Mouse (Mus musculus) hindbrain, embryonic 12.5 days (tissue): ENCODE results near the gene Zfp655. TPM values are rescaled to one million over a fixed set of nuclear protein-coding genes. Genes with fewer than 3 reads are reported as not detected.
"Not testable (repeated sequence)": the region's sequence is repeated elsewhere in the genome, so short reads cannot be mapped to it uniquely, and the experiment has no call there.

ENCODE experiments used
- ATAC-seq: fragments of 200-750 bp; cut with Nextera tagmentation; 2 replicates; pipeline ENCODE4 v1.8.0; 2017; ENCODE audit warnings: moderate TSS enrichment; ENCODE audit not compliant: low FRiP score
- H3K27ac ChIP-seq: fragments of 300-500 bp; sonication (generic); 2 replicates; pipeline ENCODE4 v1.5.1; 2016; ENCODE audit warnings: mild to moderate bottlenecking
- H3K27me3 ChIP-seq: fragments of 300-500 bp; sonication (generic); 2 replicates; pipeline ENCODE4 v1.6.1; 2016; ENCODE audit warnings: mild to moderate bottlenecking
- H3K36me3 ChIP-seq: fragments of 300-500 bp; sonication (generic); 2 replicates; pipeline ENCODE4 v1.6.1; 2016; ENCODE audit warnings: mild to moderate bottlenecking
- H3K4me1 ChIP-seq: fragments of 300-500 bp; sonication (generic); 2 replicates; pipeline ENCODE4 v1.6.1; 2016
- H3K4me2 ChIP-seq: fragments of 300-500 bp; sonication (generic); replicated peaks from 2 replicates; pipeline ENCODE4 v1.6.1; 2016; ENCODE audit warnings: mild to moderate bottlenecking
- H3K4me3 ChIP-seq: fragments of 300-500 bp; sonication (generic); 2 replicates; pipeline ENCODE4 v1.5.1; 2016; ENCODE audit warnings: mild to moderate bottlenecking
- H3K9ac ChIP-seq: fragments of 300-500 bp; sonication (generic); 2 replicates; pipeline ENCODE4 v1.6.1; 2016; ENCODE audit warnings: mild to moderate bottlenecking, moderate library complexity
- H3K9me3 ChIP-seq: fragments of 300-500 bp; sonication (generic); replicated peaks from 2 replicates; pipeline ENCODE4 v1.6.1; 2016; ENCODE audit warnings: mild to moderate bottlenecking
- WGBS: fragments of 180-500 bp; shearing (Covaris S2); methylation state at CpG from one replicate; pipeline ENCODE4 v1.1.7; 2016; 5-methylcytosine and 5-hydroxymethylcytosine counted together
- polyA plus RNA-seq: library from polyadenylated mRNA; unstranded; fragments of >200 nt; fragmentation: Nextera tagmentation; extraction: Ambion mirVana; gene quantifications from 2 replicates; pipeline ENCODE4 v1.2.1, GENCODE M21; 2016

Zfp655 gene
- polyA plus RNA-seq, 1 experiment from 2014 or later: 43.6 TPM

DNA sequence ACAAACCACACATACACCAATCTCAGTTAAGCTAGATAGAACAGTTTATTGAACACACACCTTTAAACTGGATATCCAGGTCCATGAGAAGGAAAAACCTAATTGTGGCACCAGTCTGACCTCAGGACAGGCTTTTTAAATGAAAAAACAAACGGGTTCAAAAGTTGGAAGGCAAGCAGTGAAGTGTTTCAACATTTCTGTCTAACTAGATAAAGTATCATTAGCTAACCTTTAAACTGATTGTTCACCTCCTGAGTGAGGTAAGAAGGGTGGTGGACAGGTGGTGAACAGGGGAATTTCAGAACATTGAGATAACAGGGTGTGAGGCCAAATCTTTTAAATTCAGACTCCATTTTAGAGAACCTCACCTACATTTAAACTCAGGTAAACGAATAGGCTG is 5.1 kb upstream of the Zfp655 start:
- Histone ChIP-seq H3K4me1 (peaks cover 4% of the 10 kb centered on the region), H3K27me3 (peaks cover 3% of the 10 kb centered on the region; the same call in 1 of the 2 replicates), H3K4me3 (no peak overlapping the region), H3K9ac (no peak overlapping the region), H3K4me2 (no peak overlapping the region), H3K9me3 (no peaks in the 10 kb centered on the region), H3K36me3 (peaks cover 7% of the 10 kb centered on the region), H3K27ac (no peak overlapping the region)
- WGBS: 54% methylated on average over 2 of the region's 2 CpGs
- ATAC-seq: no peak

DNA sequence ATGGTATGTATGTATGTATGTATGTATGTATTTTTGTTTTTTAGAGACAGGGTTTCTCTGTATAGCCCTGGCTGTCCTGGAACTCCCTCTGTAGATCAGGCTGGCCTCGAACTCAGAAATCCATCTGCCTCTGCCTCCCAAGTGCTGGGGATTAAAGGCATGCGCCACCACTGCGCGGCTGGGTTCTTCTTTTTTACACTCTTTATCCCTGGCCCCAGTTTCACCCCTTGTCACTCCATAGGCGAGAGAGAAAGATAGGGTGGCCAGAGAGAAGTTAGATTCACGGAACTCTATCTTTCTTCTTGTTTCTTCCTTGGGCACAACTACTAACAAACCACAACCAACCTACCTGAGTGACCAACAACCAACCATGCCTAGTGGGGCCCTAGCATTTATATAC is 2.2 kb upstream of the Zfp655 start:
- Histone ChIP-seq H3K4me1 (peaks cover 18% of the 10 kb centered on the region), H3K36me3 (peaks cover 11% of the 10 kb centered on the region)
- not testable (repeated sequence) for H3K4me3 ChIP-seq, H3K4me2 ChIP-seq, H3K9ac ChIP-seq, H3K27ac ChIP-seq, H3K9me3 ChIP-seq, ATAC-seq, H3K27me3 ChIP-seq
- WGBS: 83% methylated on average over 6 of the region's 6 CpGs

DNA sequence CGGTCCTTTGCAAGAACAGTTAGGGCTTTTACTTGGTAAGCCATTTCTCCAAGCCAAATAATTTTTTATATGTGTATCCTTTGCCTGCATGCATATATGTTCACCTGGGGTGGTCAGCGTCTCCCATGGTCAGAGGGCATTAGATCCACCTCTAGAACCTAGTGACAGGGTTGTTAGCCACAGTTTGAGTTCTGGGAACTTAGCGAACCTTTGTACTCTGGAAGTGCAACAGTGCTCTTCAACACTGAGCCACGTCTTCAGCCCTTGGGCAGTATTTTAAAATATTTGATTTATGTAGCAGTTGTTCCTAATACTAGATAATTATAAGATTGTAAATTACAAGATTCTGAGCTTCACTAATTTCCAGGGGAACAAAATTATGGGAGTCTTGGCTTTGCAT is 874 bp upstream of the Zfp655 start:
- Histone ChIP-seq H3K4me3 (no peak overlapping the region; the same call in 1 of the 2 replicates), H3K36me3 (peaks cover 24% of the 10 kb centered on the region), H3K4me1 (peaks cover 18% of the 10 kb centered on the region), H3K4me2 (peak overlapping the region; percentile 77), H3K9me3 (no peaks in the 10 kb centered on the region), H3K27me3 (peaks cover 3% of the 10 kb centered on the region; the same call in 1 of the 2 replicates), H3K9ac (no peak overlapping the region), H3K27ac (peak overlapping the region; percentile 93; the same call in 1 of the 2 replicates)
- WGBS: 94% methylated on average over 4 of the region's 4 CpGs
- ATAC-seq: no peak

DNA sequence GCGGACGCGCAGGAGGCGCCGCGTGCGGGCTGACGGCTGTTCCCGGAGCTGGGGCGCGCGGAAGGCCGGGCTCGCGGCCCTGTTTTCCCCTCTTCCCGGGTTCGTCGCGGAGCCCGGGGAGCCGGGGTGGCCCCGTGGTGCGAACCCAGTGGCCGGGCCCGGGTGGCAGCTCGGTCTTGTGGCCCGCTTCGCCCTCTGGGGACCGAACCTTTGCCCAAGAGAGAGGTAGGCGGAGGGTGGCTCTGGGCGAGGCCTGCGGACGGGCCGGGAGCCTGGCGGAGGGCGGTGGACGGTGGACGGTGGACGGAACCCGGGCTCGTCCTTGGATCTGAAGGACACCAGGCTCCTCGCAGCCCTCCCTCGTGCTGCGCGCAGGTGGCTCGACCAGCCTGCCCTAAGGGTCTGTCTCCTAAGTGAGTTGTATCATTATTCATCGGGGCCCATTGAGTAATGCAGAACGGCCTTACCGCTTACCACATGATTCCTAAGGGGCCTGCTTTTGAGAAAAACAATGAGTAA is 437 bp downstream of the Zfp655 start:
- H3K27me3 ChIP-seq: peaks cover 3% of the 10 kb centered on the region; the same call in 1 of the 2 replicates
- 0% methylated on average over 46 of the region's 49 CpGs for WGBS
- peak overlapping the region; percentile 99 for H3K9ac ChIP-seq
- peak; percentile 84 for ATAC-seq
- H3K36me3 ChIP-seq: peaks cover 34% of the 10 kb centered on the region
- peak overlapping the region; percentile 77 for H3K4me2 ChIP-seq
- H3K4me3 ChIP-seq: peak overlapping the region; percentile 95
- peaks cover 18% of the 10 kb centered on the region for H3K4me1 ChIP-seq
- peak overlapping the region; percentile 93 for H3K27ac ChIP-seq
- H3K9me3 ChIP-seq: no peaks in the 10 kb centered on the region

DNA sequence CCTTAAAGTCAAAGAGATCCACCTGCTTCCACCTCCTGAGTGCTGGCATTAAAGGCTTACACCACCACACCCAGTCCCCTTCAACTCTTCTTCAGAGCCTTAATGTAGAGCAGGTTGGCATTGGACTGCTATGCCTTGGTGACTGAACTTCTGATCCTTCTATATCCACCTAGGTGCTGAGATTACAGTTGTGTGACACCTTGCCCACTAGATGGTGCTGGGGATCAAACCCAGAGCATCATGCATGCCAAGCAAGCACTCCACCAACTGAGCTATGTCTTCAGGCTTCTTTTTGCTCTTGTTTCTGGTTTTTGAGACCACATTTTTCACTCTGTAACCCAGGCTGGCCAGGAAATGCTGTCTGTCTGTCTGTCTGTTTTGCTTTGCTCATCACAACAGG is 3.1 kb downstream of the Zfp655 start:
- H3K36me3 ChIP-seq: peaks cover 52% of the 10 kb centered on the region
- no peaks in the 10 kb centered on the region for H3K27me3 ChIP-seq
- H3K4me2 ChIP-seq: no peak overlapping the region
- peaks cover 18% of the 10 kb centered on the region for H3K4me1 ChIP-seq
- no peak overlapping the region for H3K9ac ChIP-seq
- ATAC-seq: no peak
- H3K4me3 ChIP-seq: no peak overlapping the region
- H3K9me3 ChIP-seq: no peaks in the 10 kb centered on the region
- no peak overlapping the region for H3K27ac ChIP-seq

DNA sequence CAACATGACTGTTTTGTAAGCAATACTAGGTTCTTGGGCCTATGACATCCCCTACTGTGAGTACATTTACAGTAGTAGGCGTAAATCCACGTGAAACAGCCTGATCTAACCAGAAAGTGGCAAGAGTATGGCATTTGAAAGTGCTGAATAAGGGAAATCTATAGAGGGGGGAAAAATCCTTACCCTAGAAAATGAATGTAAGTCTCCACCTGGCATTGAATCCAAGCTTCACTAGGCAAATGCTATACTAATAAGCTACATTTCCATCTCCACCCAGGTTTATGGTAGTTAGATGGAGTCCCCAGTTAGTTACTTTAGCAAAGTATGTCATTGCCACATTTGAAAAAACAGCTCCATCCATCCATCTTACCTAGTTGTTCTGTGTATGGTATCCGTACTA is 18.0 kb downstream of the Zfp655 start:
- no peak overlapping the region for H3K4me2 ChIP-seq
- H3K9ac ChIP-seq: no peak overlapping the region
- no peaks in the 10 kb centered on the region for H3K9me3 ChIP-seq
- H3K4me3 ChIP-seq: no peak overlapping the region
- H3K36me3 ChIP-seq: peaks cover 55% of the 10 kb centered on the region
- H3K27ac ChIP-seq: no peak overlapping the region
- 91% methylated on average over 3 of the region's 3 CpGs for WGBS
- H3K4me1 ChIP-seq: no peaks in the 10 kb centered on the region
- H3K27me3 ChIP-seq: no peaks in the 10 kb centered on the region
- no peak for ATAC-seq

DNA sequence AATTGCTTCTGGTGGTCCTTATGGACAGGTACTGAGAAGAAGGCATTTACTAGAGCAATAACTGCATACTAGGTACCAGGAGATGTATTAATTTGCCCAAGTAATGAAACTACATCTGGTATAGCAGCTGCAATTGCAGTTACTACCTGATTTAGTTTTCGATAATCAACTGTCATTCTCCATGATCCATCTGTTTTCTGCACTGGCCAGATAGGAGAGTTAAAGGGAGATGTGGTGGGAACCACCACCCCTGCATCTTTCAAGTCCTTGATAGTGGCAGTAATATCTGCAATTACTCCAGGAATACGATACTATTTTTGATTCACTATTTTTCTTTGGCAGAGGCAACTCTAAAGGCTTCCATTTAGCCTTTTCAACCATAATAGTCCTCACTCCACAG is 42.1 kb downstream of the Zfp655 start:
- WGBS: 89% methylated on average over 2 of the region's 2 CpGs
- H3K9ac ChIP-seq, H3K4me3 ChIP-seq, H3K4me2 ChIP-seq, H3K27ac ChIP-seq, ATAC-seq, H3K4me1 ChIP-seq, H3K36me3 ChIP-seq, H3K9me3 ChIP-seq, H3K27me3 ChIP-seq: not testable (repeated sequence)

DNA sequence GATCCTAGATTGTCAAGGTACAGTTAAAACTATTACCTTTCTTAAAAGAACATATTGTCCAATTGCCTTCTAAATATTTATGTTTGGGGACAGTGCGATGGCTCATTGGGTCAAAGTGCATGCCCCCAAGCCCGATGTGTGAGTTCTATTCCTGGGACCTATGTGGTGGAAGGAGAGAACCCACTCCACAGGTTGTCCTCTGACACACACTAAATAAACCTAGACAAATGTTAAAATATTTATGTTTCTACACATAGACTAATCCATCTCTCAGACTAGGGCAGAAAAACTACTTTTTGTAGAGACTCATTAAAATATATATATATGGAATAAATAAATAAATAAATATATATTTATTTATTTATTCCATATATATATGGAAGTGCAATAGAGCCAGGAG is 48.4 kb downstream of the Zfp655 start:
- Histone ChIP-seq H3K36me3 (peaks cover 25% of the 10 kb centered on the region), H3K9me3 (no peaks in the 10 kb centered on the region), H3K9ac (no peak overlapping the region), H3K4me2 (no peak overlapping the region; the same call in 1 of the 2 replicates), H3K27me3 (no peaks in the 10 kb centered on the region), H3K4me3 (peak overlapping the region; percentile 74), H3K27ac (no peak overlapping the region), H3K4me1 (peaks cover 9% of the 10 kb centered on the region; the same call in 1 of the 2 replicates)
- WGBS: 83% methylated on average over 2 of the region's 2 CpGs
- ATAC-seq: peak; percentile 46

DNA sequence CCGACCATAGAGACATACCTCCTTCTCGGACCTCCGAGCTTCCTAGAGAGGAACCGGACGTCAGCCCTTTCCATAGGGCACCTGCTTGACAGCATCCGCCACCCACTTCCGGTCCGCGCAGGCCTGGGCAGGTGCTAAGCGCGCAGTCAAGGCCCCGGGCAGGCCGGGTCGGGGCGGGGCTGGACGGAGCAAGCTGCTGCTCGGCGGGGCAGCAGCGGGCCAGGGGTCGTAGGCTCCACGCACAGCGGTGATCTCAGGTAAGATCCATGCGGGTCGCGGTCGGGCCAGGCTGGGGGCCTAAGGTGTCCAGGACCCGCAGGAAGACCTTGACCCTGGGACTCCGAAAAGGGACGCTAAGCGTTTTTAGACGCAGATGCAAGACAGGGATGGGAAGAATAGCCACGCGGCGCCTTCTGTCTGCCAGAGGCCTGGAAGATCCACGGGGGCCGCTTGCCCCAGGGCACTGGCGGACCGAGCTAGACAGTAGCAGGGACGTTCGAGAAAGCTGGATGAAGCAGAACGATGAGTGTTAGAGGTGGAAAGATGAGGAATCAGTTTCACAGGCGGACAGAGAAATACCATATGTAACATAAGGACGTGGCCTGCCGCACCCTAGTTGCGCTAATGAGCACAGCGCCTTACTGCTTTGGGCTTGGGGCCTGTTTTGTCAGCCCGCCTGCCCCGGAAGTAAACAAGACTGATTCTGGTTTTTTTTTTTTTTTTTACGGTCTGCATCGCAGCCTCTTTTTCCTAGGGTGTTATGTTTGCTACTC is 49.0 kb downstream of the Zfp655 start, which contains the start of gene Zscan25:
TSS of gene Zscan25 (plus strand) at position 130 of the 773 bp plus-strand sequence.
- H3K36me3 ChIP-seq: peaks cover 30% of the 10 kb centered on the region
- H3K4me1 ChIP-seq: peaks cover 9% of the 10 kb centered on the region; the same call in 1 of the 2 replicates
- peak; percentile 99 for ATAC-seq
- peak within 1 kb of the TSS; percentile 87 for H3K27ac ChIP-seq
- H3K4me2 ChIP-seq: peak within 1 kb of the TSS; percentile 81
- no peaks in the 10 kb centered on the region for H3K27me3 ChIP-seq
- H3K9ac ChIP-seq: peak within 1 kb of the TSS; percentile 86
- under 1% methylated on average over 50 of the region's 50 CpGs for WGBS
- H3K4me3 ChIP-seq: peak within 1 kb of the TSS; percentile 74
- H3K9me3 ChIP-seq: no peaks in the 10 kb centered on the region

DNA sequence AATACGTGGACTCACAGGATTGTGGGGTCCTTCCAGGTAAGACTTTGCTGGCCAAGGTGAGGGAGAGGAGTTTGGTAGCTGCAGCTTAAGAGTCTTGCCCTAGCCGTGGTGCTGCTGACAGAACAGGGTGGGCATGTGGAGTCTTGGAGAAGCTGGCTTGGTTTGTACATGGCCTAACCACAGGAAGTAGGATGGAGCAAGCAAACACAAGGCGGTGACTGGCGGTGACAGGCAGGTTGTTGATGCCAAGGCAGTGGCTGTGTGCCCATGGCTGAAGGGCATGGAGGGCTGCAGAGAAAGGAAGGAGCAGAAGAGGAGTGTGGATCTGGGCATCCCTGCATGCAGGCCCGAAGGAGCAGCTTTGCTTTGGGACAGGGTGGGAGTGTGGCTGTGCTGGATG is 56.9 kb downstream of the Zfp655 start:
- Histone ChIP-seq H3K36me3 (peaks cover 93% of the 10 kb centered on the region), H3K4me3 (no peak overlapping the region), H3K9ac (no peak overlapping the region), H3K27me3 (no peaks in the 10 kb centered on the region), H3K4me1 (no peaks in the 10 kb centered on the region), H3K4me2 (no peak overlapping the region), H3K27ac (no peak overlapping the region), H3K9me3 (no peaks in the 10 kb centered on the region)
- 93% methylated on average over 5 of the region's 5 CpGs for WGBS
- ATAC-seq: no peak

DNA sequence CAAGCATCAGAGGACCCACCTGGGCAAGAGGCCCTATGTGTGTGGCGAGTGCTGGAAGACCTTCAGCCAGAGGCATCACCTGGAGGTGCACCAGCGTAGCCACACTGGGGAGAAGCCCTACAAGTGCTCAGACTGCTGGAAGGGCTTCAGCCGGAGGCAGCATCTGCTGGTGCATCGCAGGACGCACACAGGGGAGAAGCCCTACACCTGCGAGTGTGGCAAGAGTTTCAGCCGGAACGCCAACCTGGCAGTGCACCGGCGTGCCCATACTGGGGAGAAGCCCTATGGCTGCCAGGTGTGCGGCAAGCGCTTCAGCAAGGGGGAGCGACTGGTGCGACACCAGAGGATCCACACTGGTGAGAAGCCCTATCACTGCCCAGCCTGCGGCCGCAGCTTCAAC is 59.2 kb downstream of the Zfp655 start:
- Histone ChIP-seq H3K36me3 (peaks cover 80% of the 10 kb centered on the region), H3K4me2 (no peak overlapping the region), H3K9me3 (no peaks in the 10 kb centered on the region), H3K27ac (no peak overlapping the region), H3K27me3 (no peaks in the 10 kb centered on the region), H3K4me3 (no peak overlapping the region), H3K9ac (no peak overlapping the region), H3K4me1 (no peaks in the 10 kb centered on the region)
- WGBS: 97% methylated on average over 16 of the region's 16 CpGs
- no peak for ATAC-seq

DNA sequence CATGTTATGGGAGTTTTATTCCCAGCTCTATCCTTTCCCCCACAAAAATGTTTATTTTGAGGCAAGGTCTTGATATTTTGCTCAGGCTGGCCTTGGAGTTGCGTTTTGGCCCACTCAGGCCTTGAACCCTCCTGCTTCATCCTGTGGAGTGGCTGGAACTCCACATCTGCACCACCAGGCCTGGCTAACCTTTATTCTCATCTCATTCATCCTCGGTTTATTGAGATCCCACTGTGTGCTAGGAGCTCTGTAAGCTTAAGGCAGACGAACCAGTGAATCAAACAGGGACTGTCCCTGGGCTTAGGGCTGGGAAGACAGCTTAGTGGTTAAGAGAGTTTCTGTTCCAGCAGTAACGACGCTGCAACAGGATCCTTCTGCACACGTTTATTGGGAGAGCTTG is 60.9 kb downstream of the Zfp655 start:
- H3K36me3 ChIP-seq: peaks cover 66% of the 10 kb centered on the region
- 95% methylated on average over 6 of the region's 6 CpGs for WGBS
- ATAC-seq: no peak

More for the DNA sequence above, 60.9 kb downstream of the Zfp655 start:
- Histone ChIP-seq H3K27me3 (no peaks in the 10 kb centered on the region), H3K4me2 (no peak overlapping the region), H3K4me3 (no peak overlapping the region), H3K4me1 (no peaks in the 10 kb centered on the region), H3K9me3 (no peaks in the 10 kb centered on the region), H3K9ac (no peak overlapping the region), H3K27ac (no peak overlapping the region)
